8 mouse cellular contexts compared by ENCODE assay signal in the genomic region with DNA sequence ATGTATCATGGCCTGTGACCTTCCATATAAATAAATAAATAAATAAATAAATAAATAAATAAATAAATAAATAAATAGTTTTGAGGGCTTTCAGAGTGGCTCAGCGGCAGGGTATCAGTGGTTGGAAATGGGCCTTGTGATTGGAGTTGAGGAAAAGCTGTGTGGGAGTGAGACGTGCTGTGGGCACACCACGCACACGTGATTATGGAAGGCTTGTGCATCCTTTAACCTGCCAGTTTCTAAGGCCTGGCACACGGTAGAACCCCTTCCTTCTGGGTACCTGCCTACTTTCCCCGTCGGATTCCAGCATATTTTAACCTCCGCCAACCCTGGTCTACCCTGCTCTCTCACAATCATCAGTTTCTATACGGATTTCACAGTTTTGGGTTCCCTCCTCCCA. TPM values are rescaled to one million over a fixed set of nuclear protein-coding genes. Genes with fewer than 3 reads are reported as not detected.
A peak's percentile ranks its signal among the peaks of the same experiment; 100 is the strongest.
DNase-seq lines count a peak whose midpoint lies in the region; ATAC-seq and TF ChIP-seq lines count a peak whose summit lies in the region.

No protein-coding gene starts in this region.

- in situ Hi-C loops in Patski (cut with MboI; ENCODE audit: low pct_unique_long_range_greater_than_20kb), result no loop called here

- H3K36me3 ChIP-seq in kidney, adult 2 months (ENCODE audit: control insufficient read depth, insufficient read depth, low read length), result peaks cover 16% of the 10 kb centered on the region
- H3K36me3 ChIP-seq in hindbrain, embryonic 10.5 days, result 0 out of 2 replicates have a peak, but pooled peaks cover 8% of the 10 kb centered on the region
- no peaks in the 10 kb centered on the region for H3K36me3 ChIP-seq in midbrain, embryonic 10.5 days

- DNase-seq in kidney, adult 2 months, result no peak
- no peak for DNase-seq in kidney, adult 18-20 months
- DNase-seq in Patski (ENCODE audit: low read depth, low spot score) (no peak), MN1 (ENCODE audit: low spot score) (no peak)
- no peak for DNase-seq in hindbrain, embryonic 10.5 days (ENCODE audit: low spot score)
- no peak for DNase-seq in midbrain, embryonic 10.5 days (ENCODE audit: low spot score)
- DNase-seq in retina, postnatal 1 day, result no peak
- no peak for DNase-seq in frontal cortex, postnatal 10 days (ENCODE audit: low spot score in 2 of 2)

- H3K27ac ChIP-seq in kidney, adult 2 months (ENCODE audit: insufficient read depth, low read depth, low read length), result peak overlapping the region; percentile 62; the same call in 1 of the 2 replicates
- peak overlapping the region; percentile 83 for H3K27ac ChIP-seq in hindbrain, embryonic 10.5 days
- peak overlapping the region; percentile 82 for H3K27ac ChIP-seq in midbrain, embryonic 10.5 days (replicated peaks)

- 0 out of 2 replicates have a peak, but pooled peaks have one; percentile 1 for TF ChIP-seq CTCF in kidney, adult 2 months (conservative IDR thresholded peaks at IDR 0.05; ENCODE audit: insufficient read depth, insufficient read length, low read depth, low read length)
- no peak for TF ChIP-seq CTCF in Patski (IDR thresholded peaks at IDR 0.05)

- ATAC-seq in Patski, result peak; percentile 2

- H3K4me1 ChIP-seq in kidney, adult 2 months (ENCODE audit: control insufficient read depth, insufficient read depth, low read length), result 0 out of 2 replicates have a peak, but pooled peaks cover 8% of the 10 kb centered on the region
- peaks cover 22% of the 10 kb centered on the region for H3K4me1 ChIP-seq in hindbrain, embryonic 10.5 days (replicated peaks)
- H3K4me1 ChIP-seq in midbrain, embryonic 10.5 days, result peaks cover 19% of the 10 kb centered on the region

- 20% methylated on average over 9 of the region's 9 CpGs for WGBS in kidney, adult 2 months
- 28% methylated on average over 9 of the region's 9 CpGs for WGBS in hindbrain, embryonic 10.5 days
- 18% methylated on average over 9 of the region's 9 CpGs for WGBS in midbrain, embryonic 10.5 days

- H3K9me3 ChIP-seq in hindbrain, embryonic 10.5 days, result no peaks in the 10 kb centered on the region
- H3K9me3 ChIP-seq in midbrain, embryonic 10.5 days (replicated peaks), result no peaks in the 10 kb centered on the region

- peak overlapping the region; percentile 60 for H3K4me3 ChIP-seq in kidney, adult 2 months (ENCODE audit: insufficient read depth, low read depth, low read length)
- H3K4me3 ChIP-seq in hindbrain, embryonic 10.5 days, result peak overlapping the region; percentile 63
- peak overlapping the region; percentile 70 for H3K4me3 ChIP-seq in midbrain, embryonic 10.5 days

- POLR2A ChIA-PET in Patski (lab: Charles Lee), result no interaction called here

- CTCF ChIA-PET in Patski (lab: Charles Lee), result interaction anchor here (2.3 to 3.1 kb wide), 2 partner anchors 68 to 115 kb away, joined by 8 to 18 read pairs; no protein-coding TSS in a partner anchor

- no peak for TF ChIP-seq POLR2A in kidney, adult 2 months (IDR thresholded peaks at IDR 0.05; ENCODE audit: low read depth, low read length)

- H3K27me3 ChIP-seq in kidney, adult 2 months (replicated peaks; ENCODE audit: control insufficient read depth, insufficient read depth, low read length), result no peaks in the 10 kb centered on the region
- no peaks in the 10 kb centered on the region for H3K27me3 ChIP-seq in Patski
- peaks cover 53% of the 10 kb centered on the region for H3K27me3 ChIP-seq in hindbrain, embryonic 10.5 days (ENCODE audit: insufficient read depth, poor library complexity, severe bottlenecking)
- peaks cover 49% of the 10 kb centered on the region for H3K27me3 ChIP-seq in midbrain, embryonic 10.5 days (ENCODE audit: low read depth, poor library complexity, severe bottlenecking)

RNA-seq across cellular contexts. Expression of gene Grb7, which starts 10.8 kb away (rescaled TPM):
- polyA plus RNA-seq in kidney, adult 2 months (2012; rRNA removed), result 143 and 160 TPM in 2 replicates
- polyA plus RNA-seq in Patski (2021), result 1.7 TPM
- polyA plus RNA-seq in hindbrain, embryonic 10.5 days (2016; fragmentation: Nextera tagmentation; extraction: Ambion mirVana), result 3.6 and 8.6 TPM in 2 replicates
- 1.5 and 2.3 TPM in 2 replicates for polyA plus RNA-seq in midbrain, embryonic 10.5 days (2016; fragmentation: Nextera tagmentation; extraction: Ambion mirVana)

RNA-seq across cellular contexts. Expression of gene Mien1, which starts 18.2 kb away (rescaled TPM):
- 126 and 179 TPM in 2 replicates for polyA plus RNA-seq in kidney, adult 2 months (2012; rRNA removed)
- polyA plus RNA-seq in Patski (2021), result 100 TPM
- polyA plus RNA-seq in hindbrain, embryonic 10.5 days (2016; fragmentation: Nextera tagmentation; extraction: Ambion mirVana), result 120 and 161 TPM in 2 replicates
- polyA plus RNA-seq in midbrain, embryonic 10.5 days (2016; fragmentation: Nextera tagmentation; extraction: Ambion mirVana), result 112 and 124 TPM in 2 replicates

RNA-seq across cellular contexts. Expression of gene Erbb2, which starts 44.7 kb away (rescaled TPM):
- polyA plus RNA-seq in kidney, adult 2 months (2012; rRNA removed), result 44.8 and 55.9 TPM in 2 replicates
- polyA plus RNA-seq in Patski (2021), result 33.4 TPM
- 23.3 TPM in 2 replicates for polyA plus RNA-seq in hindbrain, embryonic 10.5 days (2016; fragmentation: Nextera tagmentation; extraction: Ambion mirVana)
- polyA plus RNA-seq in midbrain, embryonic 10.5 days (2016; fragmentation: Nextera tagmentation; extraction: Ambion mirVana), result 21.8 and 22.4 TPM in 2 replicates

RNA-seq across cellular contexts. Expression of gene Pgap3, which starts 56.7 kb away (rescaled TPM):
- polyA plus RNA-seq in kidney, adult 2 months (2012; rRNA removed), result 32.2 and 35.4 TPM in 2 replicates
- 9.9 TPM for polyA plus RNA-seq in Patski (2021)
- polyA plus RNA-seq in hindbrain, embryonic 10.5 days (2016; fragmentation: Nextera tagmentation; extraction: Ambion mirVana), result 9.3 and 9.8 TPM in 2 replicates
- polyA plus RNA-seq in midbrain, embryonic 10.5 days (2016; fragmentation: Nextera tagmentation; extraction: Ambion mirVana), result 8.8 and 10.1 TPM in 2 replicates

Comparison
In these comparisons a context has a peak if more than half of its experiments do, and no peak if none do; other contexts are left out.
1. RNA of gene Grb7, which starts 10.8 kb away (polyA plus RNA-seq): 143 to 160 TPM in kidney, adult 2 months; 3.6 to 8.6 TPM in hindbrain, embryonic 10.5 days, 1.5 to 2.3 TPM in midbrain, embryonic 10.5 days and 1.7 TPM in Patski (single experiment); every median in the first group is over 10 times any median in the second.
2. Peak in every context shown above with its lines, with median percentiles within 50 percentile points of each other: H3K27ac ChIP-seq and H3K4me3 ChIP-seq.